Mouse (Mus musculus) forebrain, embryonic 14.5 days (tissue): ENCODE results near the gene Mindy4. TPM values are rescaled to one million over a fixed set of nuclear protein-coding genes. Genes with fewer than 3 reads are reported as not detected.

Source experiments
- ATAC-seq: fragments of 200-750 bp; cut with Nextera tagmentation; 2 replicates; pipeline ENCODE4 v1.8.0; 2017; ENCODE audit warnings: mild to moderate bottlenecking, moderate library complexity
- DNase-seq: peaks from one replicate; pipeline ENCODE4 v3.0.0-alpha.2; 2015; ENCODE audit warnings: low spot score
- H3K27ac ChIP-seq: fragments of 300-500 bp; sonication (generic); 2 replicates; pipeline ENCODE4 v1.5.1; 2014; ENCODE audit warnings: low read depth, mild to moderate bottlenecking, control low read depth, low read length, moderate library complexity
- H3K27me3 ChIP-seq: fragments of 300-500 bp; sonication (generic); replicated peaks from 2 replicates; pipeline ENCODE4 v1.6.1; 2014; ENCODE audit warnings: low read length, control low read depth, mixed read lengths; ENCODE audit not compliant: control insufficient read depth, insufficient read depth
- H3K36me3 ChIP-seq: fragments of 300-500 bp; sonication (generic); 2 replicates; pipeline ENCODE4 v1.6.1; 2014; ENCODE audit warnings: low read length, control low read depth; ENCODE audit not compliant: control insufficient read depth, insufficient read depth
- H3K4me1 ChIP-seq: fragments of 300-500 bp; sonication (generic); 2 replicates; pipeline ENCODE4 v1.6.1; 2014; ENCODE audit warnings: antibody characterized with exemption, low read length, control low read depth; ENCODE audit not compliant: control insufficient read depth, insufficient read depth
- H3K4me2 ChIP-seq: fragments of 300-500 bp; sonication (generic); 2 replicates; pipeline ENCODE4 v1.6.1; 2014; ENCODE audit warnings: mild to moderate bottlenecking, control low read depth, low read length
- H3K4me3 ChIP-seq: fragments of 300-500 bp; sonication (generic); 2 replicates; pipeline ENCODE4 v1.5.1; 2014; ENCODE audit warnings: low read depth, low read length, control low read depth
- H3K9ac ChIP-seq: fragments of 300-500 bp; sonication (generic); 2 replicates; pipeline ENCODE4 v1.6.1; 2014; ENCODE audit warnings: mild to moderate bottlenecking, low read length, control low read depth, moderate library complexity
- H3K9me3 ChIP-seq: fragments of 300-500 bp; sonication (generic); replicated peaks from 2 replicates; pipeline ENCODE4 v1.6.1; 2016; ENCODE audit warnings: low read length, control low read depth, mixed read lengths; ENCODE audit not compliant: control insufficient read depth
- WGBS: fragments of 180-500 bp; shearing (Covaris S2); extraction: QIAGEN DNeasy Blood & Tissue Kit; methylation state at CpG from one replicate; pipeline ENCODE4 v1.1.7; 2014; 5-methylcytosine and 5-hydroxymethylcytosine counted together
- polyA plus RNA-seq: library from polyadenylated mRNA; unstranded; fragments of >200 nt; fragmentation: Nextera tagmentation; extraction: Ambion mirVana; gene quantifications from 2 replicates; pipeline ENCODE4 v1.2.1, GENCODE M21; 2014

The Mindy4 gene
- polyA plus RNA-seq, 1 experiment from 2014 or later: 18.6 TPM

DNA sequence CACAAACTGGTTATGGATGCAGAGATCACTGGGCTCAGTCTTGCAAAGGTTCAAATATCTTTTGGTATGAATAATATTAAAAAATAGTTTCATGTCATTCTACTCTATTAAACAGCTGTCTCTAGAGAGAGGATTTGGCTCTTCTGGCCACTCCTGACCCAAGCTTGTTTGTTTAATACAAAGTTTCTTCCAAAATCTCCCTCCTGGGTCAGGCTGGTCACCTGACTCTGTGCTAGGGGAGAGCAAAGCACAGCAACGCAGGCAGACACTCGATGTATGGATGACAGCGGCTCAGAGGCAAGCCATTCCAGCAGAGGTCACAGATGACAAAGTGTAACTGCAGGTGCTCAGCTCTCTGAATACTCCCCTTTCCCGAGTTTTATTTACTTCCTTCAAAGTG, 11.6 kb upstream of the Mindy4 start:
- Histone ChIP-seq H3K4me3 (no peak overlapping the region), H3K4me2 (no peak overlapping the region), H3K9me3 (no peaks in the 10 kb centered on the region), H3K27ac (no peak overlapping the region), H3K36me3 (no peaks in the 10 kb centered on the region), H3K27me3 (no peaks in the 10 kb centered on the region), H3K4me1 (no peaks in the 10 kb centered on the region), H3K9ac (no peak overlapping the region)
- WGBS: 70% methylated on average over 4 of the region's 4 CpGs
- DNase-seq: no peak
- no peak for ATAC-seq

DNA sequence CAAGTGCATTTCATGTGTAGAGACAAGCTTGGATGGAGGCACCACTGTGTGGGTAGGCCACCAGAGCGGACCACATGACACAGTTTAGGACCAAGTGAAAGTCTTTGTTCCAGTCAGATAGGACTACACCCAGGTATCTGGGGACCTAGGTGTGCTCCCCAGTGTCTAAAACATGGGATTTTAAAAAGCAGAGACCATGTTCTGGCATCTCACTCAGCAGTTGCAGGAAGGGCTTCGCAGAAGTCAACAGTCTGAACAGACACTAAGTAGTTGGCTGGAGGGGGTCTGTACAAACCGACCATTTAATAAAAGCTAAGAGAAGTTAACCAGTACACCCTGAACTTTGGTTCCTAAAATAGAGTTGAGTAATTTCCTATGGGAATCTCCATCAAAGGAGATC, 10.0 kb upstream of the Mindy4 start:
- no peaks in the 10 kb centered on the region for H3K9me3 ChIP-seq
- H3K4me2 ChIP-seq: no peak overlapping the region
- DNase-seq (no peak), ATAC-seq (no peak)
- H3K4me1 ChIP-seq: no peaks in the 10 kb centered on the region
- H3K9ac ChIP-seq: no peak overlapping the region
- H3K27me3 ChIP-seq: no peaks in the 10 kb centered on the region
- H3K36me3 ChIP-seq: no peaks in the 10 kb centered on the region
- H3K4me3 ChIP-seq: no peak overlapping the region
- WGBS: 92% methylated on average over 3 of the region's 3 CpGs
- no peak overlapping the region for H3K27ac ChIP-seq

DNA sequence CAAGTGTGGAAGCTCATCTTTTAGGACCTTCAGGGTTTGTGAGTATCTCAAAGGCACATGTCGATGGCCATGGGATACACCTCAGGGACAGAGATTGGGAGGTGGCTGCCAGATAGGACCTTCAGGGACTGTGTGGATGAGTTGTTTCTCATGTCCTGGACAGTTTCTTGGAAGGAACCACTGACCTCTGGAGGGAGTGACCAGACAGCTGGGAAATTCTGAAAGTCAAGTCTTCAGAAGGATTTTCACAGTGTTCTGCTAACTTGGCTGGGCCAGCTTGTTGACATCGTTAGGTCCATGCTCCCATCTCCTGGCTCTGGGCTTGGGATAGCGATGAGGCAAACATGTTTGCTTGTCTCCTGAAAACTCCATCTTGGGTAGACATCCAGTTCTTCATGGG, 4.1 kb upstream of the Mindy4 start:
- H3K36me3 ChIP-seq: no peaks in the 10 kb centered on the region
- no peak overlapping the region for H3K4me3 ChIP-seq
- no peak overlapping the region for H3K9ac ChIP-seq
- H3K27ac ChIP-seq: no peak overlapping the region
- no peaks in the 10 kb centered on the region for H3K4me1 ChIP-seq
- no peaks in the 10 kb centered on the region for H3K9me3 ChIP-seq
- ATAC-seq (no peak), DNase-seq (no peak)
- 90% methylated on average over 3 of the region's 3 CpGs for WGBS
- H3K27me3 ChIP-seq: no peaks in the 10 kb centered on the region
- no peak overlapping the region for H3K4me2 ChIP-seq

DNA sequence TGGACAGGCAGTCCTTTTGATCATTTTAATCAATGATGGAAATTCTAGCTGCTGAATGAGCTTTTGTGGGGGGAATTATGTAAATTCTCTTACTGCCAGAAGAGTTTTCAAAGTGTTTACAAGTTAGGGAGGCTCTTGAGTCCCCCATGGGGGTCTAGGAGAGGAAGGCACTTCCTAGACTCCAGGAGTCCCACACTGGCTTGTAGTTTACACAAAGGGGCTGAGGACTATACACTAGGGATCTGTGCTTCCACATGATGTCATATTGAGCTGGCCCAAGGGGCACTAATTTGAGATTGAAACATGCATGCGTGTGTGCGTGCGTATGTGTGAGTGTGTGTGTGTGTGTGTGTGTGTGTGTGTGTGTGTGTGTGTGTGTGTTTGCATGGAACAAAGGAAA, 748 bp downstream of the Mindy4 start:
- ATAC-seq (peak; percentile 54), DNase-seq (no peak)
- Histone ChIP-seq H3K4me3 (peak overlapping the region; percentile 38), H3K27ac (peak overlapping the region; percentile 90), H3K9ac (peak overlapping the region; percentile 57), H3K36me3 (no peaks in the 10 kb centered on the region), H3K9me3 (no peaks in the 10 kb centered on the region), H3K4me1 (peaks cover 9% of the 10 kb centered on the region; the same call in 1 of the 2 replicates), H3K27me3 (no peaks in the 10 kb centered on the region), H3K4me2 (peak overlapping the region; percentile 54)
- WGBS: 37% methylated on average over 3 of the region's 3 CpGs

DNA sequence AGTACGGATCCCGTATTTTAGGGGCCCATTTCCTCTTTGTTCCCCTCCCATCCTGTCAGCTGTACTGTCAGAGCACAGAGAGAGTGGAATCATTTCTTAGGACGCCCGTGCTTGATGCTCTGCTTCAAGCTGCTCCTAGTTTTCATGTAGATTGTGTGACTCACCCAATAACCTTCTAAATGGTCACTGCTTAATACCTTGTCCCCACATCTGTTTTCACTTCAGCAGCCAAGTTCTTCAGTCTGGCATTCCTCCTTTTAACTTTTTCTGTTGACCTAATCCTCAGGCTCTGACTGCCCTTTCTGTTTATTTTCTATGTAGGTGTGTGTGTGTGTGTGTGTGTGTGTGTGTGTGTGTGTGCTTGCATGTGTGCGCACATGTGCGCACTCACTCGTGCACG, 4.6 kb downstream of the Mindy4 start:
- Histone ChIP-seq H3K9me3 (no peaks in the 10 kb centered on the region), H3K4me2 (no peak overlapping the region), H3K27me3 (no peaks in the 10 kb centered on the region), H3K36me3 (peaks cover 4% of the 10 kb centered on the region), H3K4me1 (peaks cover 9% of the 10 kb centered on the region; the same call in 1 of the 2 replicates), H3K9ac (no peak overlapping the region), H3K27ac (no peak overlapping the region), H3K4me3 (no peak overlapping the region)
- 90% methylated on average over 8 of the region's 8 CpGs for WGBS
- DNase-seq (no peak), ATAC-seq (no peak)

DNA sequence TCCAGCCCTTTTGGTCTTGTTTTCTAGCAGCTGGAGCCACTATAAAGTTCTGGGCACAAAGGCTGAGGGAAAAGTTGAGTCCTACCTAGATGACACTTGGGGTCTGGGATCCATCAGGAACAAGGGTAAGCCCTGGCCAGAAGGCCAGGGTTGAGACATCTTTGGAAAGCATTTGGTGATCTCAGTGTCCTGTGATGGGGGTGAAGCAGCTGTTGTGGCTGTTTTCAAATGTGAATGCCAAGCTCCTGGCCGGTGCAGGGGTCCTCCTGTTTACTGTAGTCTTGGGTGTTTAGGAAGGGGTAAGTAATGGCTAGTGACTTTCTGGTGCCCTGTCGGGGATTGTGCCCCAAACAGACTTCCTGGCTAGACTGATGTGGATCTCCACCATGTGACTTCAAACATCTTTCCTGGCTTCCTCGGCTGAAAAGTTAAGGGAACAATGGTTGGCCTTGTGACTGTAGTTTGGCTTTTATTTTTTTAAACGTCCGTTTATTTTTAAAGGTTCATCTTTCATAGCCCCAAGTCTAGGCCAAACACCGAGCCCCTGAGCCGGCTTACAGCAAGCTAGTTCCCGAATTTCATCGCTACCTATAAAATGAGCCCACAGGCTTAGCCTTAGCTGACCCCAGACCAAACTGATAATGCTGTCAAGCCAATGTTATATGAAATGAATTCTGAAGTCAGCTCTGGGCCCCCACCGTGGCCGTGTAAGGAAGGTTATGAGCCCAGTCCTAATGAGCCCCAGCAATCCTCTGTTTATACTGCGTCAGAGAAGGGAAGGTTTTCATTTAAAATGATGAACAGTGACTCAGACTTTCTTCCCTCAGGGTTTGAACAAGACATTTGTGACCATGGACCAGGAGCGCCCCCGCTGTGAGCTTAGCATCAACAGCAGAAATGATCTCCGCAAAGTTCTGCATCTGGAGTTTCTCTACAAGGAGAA, 7.5 kb downstream of the Mindy4 start:
- Histone ChIP-seq H3K4me2 (no peak overlapping the region), H3K4me3 (no peak overlapping the region), H3K27ac (no peak overlapping the region), H3K9ac (no peak overlapping the region), H3K27me3 (no peaks in the 10 kb centered on the region), H3K9me3 (no peaks in the 10 kb centered on the region), H3K36me3 (peaks cover 6% of the 10 kb centered on the region), H3K4me1 (no peaks in the 10 kb centered on the region)
- 88% methylated on average over 15 of the region's 15 CpGs for WGBS
- ATAC-seq (no peak), DNase-seq (no peak)

DNA sequence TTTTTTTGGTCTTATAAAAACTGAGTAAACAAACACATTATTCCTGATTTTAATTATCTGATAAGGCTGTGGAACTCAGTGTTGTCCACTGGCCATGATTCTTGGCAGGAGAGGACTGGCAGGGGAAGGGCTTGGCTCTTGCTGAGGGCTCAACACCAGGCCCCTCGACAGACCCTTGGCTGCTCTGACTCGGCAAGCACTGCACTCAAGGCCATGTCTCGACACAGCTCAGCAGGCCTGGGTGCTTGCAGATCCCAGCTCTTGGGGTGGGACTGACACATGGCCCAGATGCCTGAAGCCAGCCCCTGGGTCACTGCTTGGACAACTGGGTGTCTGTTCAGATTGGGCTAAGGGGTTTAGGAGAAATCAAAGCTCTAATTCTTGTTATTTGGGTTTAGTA, 11.4 kb downstream of the Mindy4 start:
- no peak overlapping the region for H3K27ac ChIP-seq
- H3K9ac ChIP-seq: no peak overlapping the region
- peaks cover 34% of the 10 kb centered on the region for H3K36me3 ChIP-seq
- H3K4me1 ChIP-seq: no peaks in the 10 kb centered on the region
- H3K4me2 ChIP-seq: no peak overlapping the region
- ATAC-seq: no peak
- WGBS: 80% methylated on average over 3 of the region's 3 CpGs
- DNase-seq: no peak
- no peaks in the 10 kb centered on the region for H3K9me3 ChIP-seq
- no peaks in the 10 kb centered on the region for H3K27me3 ChIP-seq
- H3K4me3 ChIP-seq: no peak overlapping the region

DNA sequence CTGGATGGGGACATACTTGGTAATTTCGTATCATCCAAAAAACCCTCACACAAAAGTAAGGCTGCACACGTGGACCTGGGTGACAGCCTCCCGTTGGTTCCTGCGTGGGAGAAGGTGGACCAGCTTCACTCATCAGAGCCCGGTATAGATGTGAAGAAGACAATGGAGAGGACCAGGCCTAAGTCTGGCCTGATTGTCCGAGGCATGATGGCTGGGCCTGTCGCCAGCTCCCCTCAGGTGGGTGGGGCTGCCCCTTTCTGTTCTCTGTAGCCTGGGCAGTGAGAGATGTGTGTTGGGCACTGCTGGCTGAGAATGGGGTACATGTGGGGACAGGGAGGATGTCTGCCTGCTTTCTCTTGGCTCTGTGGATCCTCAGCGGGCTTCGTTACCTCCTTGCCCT, 15.0 kb downstream of the Mindy4 start:
- WGBS: 82% methylated on average over 9 of the region's 9 CpGs
- DNase-seq: no peak
- Histone ChIP-seq H3K27me3 (no peaks in the 10 kb centered on the region), H3K9ac (no peak overlapping the region), H3K4me3 (no peak overlapping the region), H3K27ac (no peak overlapping the region), H3K4me1 (no peaks in the 10 kb centered on the region), H3K36me3 (peaks cover 37% of the 10 kb centered on the region), H3K4me2 (no peak overlapping the region), H3K9me3 (no peaks in the 10 kb centered on the region)
- no peak for ATAC-seq

DNA sequence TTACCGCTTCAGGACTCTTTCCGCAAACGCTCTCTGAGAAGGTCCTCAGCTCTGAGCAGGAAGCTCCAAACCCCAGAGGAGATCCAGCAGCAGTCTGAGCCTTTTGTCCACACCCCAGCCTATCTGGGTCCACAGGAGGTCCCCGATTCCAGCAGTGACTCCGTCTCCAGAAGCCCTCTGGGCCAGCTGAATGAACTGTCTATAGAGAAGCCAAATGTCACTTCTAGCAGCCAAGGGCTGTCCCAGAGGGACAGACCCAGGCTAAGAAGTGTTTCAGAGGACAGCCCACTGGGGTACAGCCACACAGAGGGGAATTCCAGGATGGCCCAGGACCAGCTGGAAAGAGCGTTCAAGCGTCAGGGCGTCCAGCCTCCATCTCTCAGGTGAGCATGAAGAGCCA, 20.8 kb downstream of the Mindy4 start:
- Histone ChIP-seq H3K4me3 (no peak overlapping the region), H3K27me3 (no peaks in the 10 kb centered on the region), H3K9ac (no peak overlapping the region), H3K4me2 (no peak overlapping the region), H3K4me1 (no peaks in the 10 kb centered on the region), H3K9me3 (no peaks in the 10 kb centered on the region), H3K36me3 (peaks cover 27% of the 10 kb centered on the region), H3K27ac (no peak overlapping the region)
- DNase-seq: no peak
- 94% methylated on average over 8 of the region's 8 CpGs for WGBS
- ATAC-seq: no peak
